Mouse (Mus musculus): Measurements from ENCODE around the gene Cd8a. TPM values are rescaled to one million over a fixed set of nuclear protein-coding genes. Genes with fewer than 3 reads are reported as not detected.
A peak's percentile ranks its signal among the peaks of the same experiment; 100 is the strongest.

The Cd8a gene
- polyA plus RNA-seq, 2 experiments: 0.03 TPM; not detected in 1

- Histone ChIP-seq H3K36me3 (ENCODE audit: control insufficient read depth, insufficient read depth, low read length) (peaks cover 46% of the 10 kb centered on the region), H3K27ac (replicated peaks; ENCODE audit: low read depth, low read length) (no peak overlapping the region), H3K9me3 (ENCODE audit: control insufficient read depth, low read length) (no peaks in the 10 kb centered on the region), H3K9ac (ENCODE audit: low read depth, low read length, severe bottlenecking) (no peak overlapping the region), H3K4me1 (ENCODE audit: control insufficient read depth, insufficient read depth, low read length) (no peaks in the 10 kb centered on the region), H3K27me3 (ENCODE audit: control insufficient read depth, insufficient read depth, low read length) (no peaks in the 10 kb centered on the region), H3K4me3 (replicated peaks; ENCODE audit: low read length) (no peak overlapping the region), H3K4me2 (replicated peaks; ENCODE audit: low read depth, low read length, severe bottlenecking) (no peak overlapping the region)
- DNase-seq (ENCODE audit: low spot score) (no peak), ATAC-seq (ENCODE audit: low FRiP score, low read depth) (no peak)
- TF ChIP-seq POLR2A (IDR thresholded peaks at IDR 0.05; ENCODE audit: borderline replicate concordance, extremely low read depth, insufficient read depth, insufficient read length): no peak
- 91% methylated on average over 6 of the region's 6 CpGs for WGBS
These were observed 23.5 kb downstream of the Cd8a start for GRCm38 (mm10) chr6:71396761-71397160.

- ATAC-seq (ENCODE audit: low FRiP score, low read depth) (no peak), DNase-seq (ENCODE audit: low spot score) (peak; percentile 73)
- Histone ChIP-seq H3K27me3 (ENCODE audit: control insufficient read depth, insufficient read depth, low read length) (no peaks in the 10 kb centered on the region), H3K4me1 (ENCODE audit: control insufficient read depth, insufficient read depth, low read length) (no peaks in the 10 kb centered on the region), H3K4me2 (replicated peaks; ENCODE audit: low read depth, low read length, severe bottlenecking) (no peak overlapping the region), H3K9me3 (ENCODE audit: control insufficient read depth, low read length) (no peaks in the 10 kb centered on the region), H3K36me3 (ENCODE audit: control insufficient read depth, insufficient read depth, low read length) (peaks cover 25% of the 10 kb centered on the region), H3K27ac (replicated peaks; ENCODE audit: low read depth, low read length) (no peak overlapping the region), H3K4me3 (replicated peaks; ENCODE audit: low read length) (no peak overlapping the region), H3K9ac (ENCODE audit: low read depth, low read length, severe bottlenecking) (no peak overlapping the region)
- WGBS: 54% methylated on average over 4 of the region's 4 CpGs
- no peak for TF ChIP-seq POLR2A (IDR thresholded peaks at IDR 0.05; ENCODE audit: borderline replicate concordance, extremely low read depth, insufficient read depth, insufficient read length)
These were observed 25.8 kb downstream of the Cd8a start for GRCm38 (mm10) chr6:71398829-71399609.

- Histone ChIP-seq H3K36me3 (ENCODE audit: control insufficient read depth, insufficient read depth, low read length) (peaks cover 29% of the 10 kb centered on the region), H3K9me3 (ENCODE audit: control insufficient read depth, low read length) (no peaks in the 10 kb centered on the region), H3K4me3 (replicated peaks; ENCODE audit: low read length) (no peak overlapping the region), H3K9ac (ENCODE audit: low read depth, low read length, severe bottlenecking) (no peak overlapping the region), H3K4me1 (ENCODE audit: control insufficient read depth, insufficient read depth, low read length) (no peaks in the 10 kb centered on the region), H3K27me3 (ENCODE audit: control insufficient read depth, insufficient read depth, low read length) (no peaks in the 10 kb centered on the region), H3K27ac (replicated peaks; ENCODE audit: low read depth, low read length) (no peak overlapping the region), H3K4me2 (replicated peaks; ENCODE audit: low read depth, low read length, severe bottlenecking) (no peak overlapping the region)
- DNase-seq (ENCODE audit: low spot score) (no peak), ATAC-seq (ENCODE audit: low FRiP score, low read depth) (no peak)
- TF ChIP-seq POLR2A (IDR thresholded peaks at IDR 0.05; ENCODE audit: borderline replicate concordance, extremely low read depth, insufficient read depth, insufficient read length): no peak
- 75% methylated on average over 4 of the region's 4 CpGs for WGBS
These were observed 41.4 kb downstream of the Cd8a start for GRCm38 (mm10) chr6:71414624-71415023.

- WGBS: 88% methylated on average over 3 of the region's 3 CpGs
- no peak for TF ChIP-seq POLR2A (IDR thresholded peaks at IDR 0.05; ENCODE audit: borderline replicate concordance, extremely low read depth, insufficient read depth, insufficient read length)
- H3K4me2 ChIP-seq (replicated peaks; ENCODE audit: low read depth, low read length, severe bottlenecking): no peak overlapping the region
- H3K9ac ChIP-seq (ENCODE audit: low read depth, low read length, severe bottlenecking): no peak overlapping the region
- H3K9me3 ChIP-seq (ENCODE audit: control insufficient read depth, low read length): no peaks in the 10 kb centered on the region
- H3K27ac ChIP-seq (replicated peaks; ENCODE audit: low read depth, low read length): 0 out of 2 replicates have a peak overlapping the region, but pooled peaks have one; percentile 13
- DNase-seq (ENCODE audit: low spot score): no peak
- H3K4me3 ChIP-seq (replicated peaks; ENCODE audit: low read length): no peak overlapping the region
- H3K4me1 ChIP-seq (ENCODE audit: control insufficient read depth, insufficient read depth, low read length): no peaks in the 10 kb centered on the region
- peaks cover 29% of the 10 kb centered on the region for H3K36me3 ChIP-seq (ENCODE audit: control insufficient read depth, insufficient read depth, low read length)
- ATAC-seq (ENCODE audit: low FRiP score, low read depth): no peak
- H3K27me3 ChIP-seq (ENCODE audit: control insufficient read depth, insufficient read depth, low read length): no peaks in the 10 kb centered on the region
These were observed 42.2 kb downstream of the Cd8a start for GRCm38 (mm10) chr6:71415446-71415845.

- no peak overlapping the region for H3K4me2 ChIP-seq (replicated peaks; ENCODE audit: low read depth, low read length, severe bottlenecking)
- H3K4me1 ChIP-seq (ENCODE audit: control insufficient read depth, insufficient read depth, low read length): no peaks in the 10 kb centered on the region
- H3K27me3 ChIP-seq (ENCODE audit: control insufficient read depth, insufficient read depth, low read length): no peaks in the 10 kb centered on the region
- ATAC-seq (ENCODE audit: low FRiP score, low read depth) (no peak), DNase-seq (ENCODE audit: low spot score) (no peak)
- H3K9ac ChIP-seq (ENCODE audit: low read depth, low read length, severe bottlenecking): no peak overlapping the region
- H3K27ac ChIP-seq (replicated peaks; ENCODE audit: low read depth, low read length): no peak overlapping the region
- no peaks in the 10 kb centered on the region for H3K9me3 ChIP-seq (ENCODE audit: control insufficient read depth, low read length)
- TF ChIP-seq POLR2A (IDR thresholded peaks at IDR 0.05; ENCODE audit: borderline replicate concordance, extremely low read depth, insufficient read depth, insufficient read length): no peak
- 80% methylated on average over 3 of the region's 3 CpGs for WGBS
- H3K4me3 ChIP-seq (replicated peaks; ENCODE audit: low read length): no peak overlapping the region
- H3K36me3 ChIP-seq (ENCODE audit: control insufficient read depth, insufficient read depth, low read length): peaks cover 10% of the 10 kb centered on the region
These were observed 45.6 kb downstream of the Cd8a start for GRCm38 (mm10) chr6:71418874-71419273.
